Mouse (Mus musculus): ENCODE measurements around the gene Gng10. TPM values are rescaled to one million over a fixed set of nuclear protein-coding genes. Genes with fewer than 3 reads are reported as not detected.

The Gng10 gene
- polyA plus RNA-seq, 1 experiment = 62.7 TPM

- TF ChIP-seq CTCF (IDR thresholded peaks at IDR 0.05; ENCODE audit: extremely low read depth, insufficient read depth, low read length) = no peak
- TF ChIP-seq POLR2A (IDR thresholded peaks at IDR 0.05; ENCODE audit: extremely low read depth, insufficient read depth, low read length) = no peak
- Histone ChIP-seq H3K4me3 (ENCODE audit: insufficient read depth, low read length) (no peak overlapping the region), H3K27ac (ENCODE audit: insufficient read depth, low read length) (no peak overlapping the region), H3K4me1 (ENCODE audit: control insufficient read depth, insufficient read depth, low read length) (no peaks in the 10 kb centered on the region)
Observed at GRCm38 (mm10) chr4:58997081-58997480, 37.8 kb upstream of the Gng10 start.

GRCm38 (mm10) chr4:58998688-58999087, 36.2 kb upstream of the Gng10 start:
- Histone ChIP-seq H3K4me3 (ENCODE audit: insufficient read depth, low read length) (no peak overlapping the region), H3K27ac (ENCODE audit: insufficient read depth, low read length) (no peak overlapping the region), H3K4me1 (ENCODE audit: control insufficient read depth, insufficient read depth, low read length) (no peaks in the 10 kb centered on the region)
- TF ChIP-seq POLR2A (IDR thresholded peaks at IDR 0.05; ENCODE audit: extremely low read depth, insufficient read depth, low read length) = no peak
- no peak for TF ChIP-seq CTCF (IDR thresholded peaks at IDR 0.05; ENCODE audit: extremely low read depth, insufficient read depth, low read length)

- no peak overlapping the region for H3K27ac ChIP-seq (ENCODE audit: insufficient read depth, low read length)
- no peak overlapping the region for H3K4me3 ChIP-seq (ENCODE audit: insufficient read depth, low read length)
- TF ChIP-seq POLR2A (IDR thresholded peaks at IDR 0.05; ENCODE audit: extremely low read depth, insufficient read depth, low read length) (no peak), CTCF (IDR thresholded peaks at IDR 0.05; ENCODE audit: extremely low read depth, insufficient read depth, low read length) (peak; percentile 84)
- H3K4me1 ChIP-seq (ENCODE audit: control insufficient read depth, insufficient read depth, low read length) = no peaks in the 10 kb centered on the region
Observed at GRCm38 (mm10) chr4:58999686-59000085, 35.2 kb upstream of the Gng10 start.

- H3K4me3 ChIP-seq (ENCODE audit: insufficient read depth, low read length) = no peak overlapping the region
- peak; percentile 19; the same call in 1 of the 2 replicates for TF ChIP-seq CTCF (IDR thresholded peaks at IDR 0.05; ENCODE audit: extremely low read depth, insufficient read depth, low read length)
- TF ChIP-seq POLR2A (IDR thresholded peaks at IDR 0.05; ENCODE audit: extremely low read depth, insufficient read depth, low read length) = no peak
- no peak overlapping the region for H3K27ac ChIP-seq (ENCODE audit: insufficient read depth, low read length)
- H3K4me1 ChIP-seq (ENCODE audit: control insufficient read depth, insufficient read depth, low read length) = peaks cover 2% of the 10 kb centered on the region
Observed at GRCm38 (mm10) chr4:59000614-59001013, 34.3 kb upstream of the Gng10 start.

- Histone ChIP-seq H3K27ac (ENCODE audit: insufficient read depth, low read length) (peak within 1 kb of the TSS; percentile 66), H3K4me3 (ENCODE audit: insufficient read depth, low read length) (peak within 1 kb of the TSS; percentile 56), H3K4me1 (ENCODE audit: control insufficient read depth, insufficient read depth, low read length) (peaks cover 7% of the 10 kb centered on the region)
- no peak for TF ChIP-seq CTCF (IDR thresholded peaks at IDR 0.05; ENCODE audit: extremely low read depth, insufficient read depth, low read length)
- TF ChIP-seq POLR2A (IDR thresholded peaks at IDR 0.05; ENCODE audit: extremely low read depth, insufficient read depth, low read length) = peak; percentile 65; the same call in 1 of the 2 replicates
Observed at GRCm38 (mm10) chr4:59002948-59003805, 31.7 kb upstream of the Gng10 start, which contains the start of gene Gm20503. TSS of gene Gm20503 (plus strand) at chr4:59003210.

- peaks cover 7% of the 10 kb centered on the region for H3K4me1 ChIP-seq (ENCODE audit: control insufficient read depth, insufficient read depth, low read length)
- H3K27ac ChIP-seq (ENCODE audit: insufficient read depth, low read length) = no peak overlapping the region
- TF ChIP-seq CTCF (IDR thresholded peaks at IDR 0.05; ENCODE audit: extremely low read depth, insufficient read depth, low read length) (no peak), POLR2A (IDR thresholded peaks at IDR 0.05; ENCODE audit: extremely low read depth, insufficient read depth, low read length) (no peak)
- peak overlapping the region; percentile 56 for H3K4me3 ChIP-seq (ENCODE audit: insufficient read depth, low read length)
Observed at GRCm38 (mm10) chr4:59003806-59004200, 31.1 kb upstream of the Gng10 start.

- H3K4me1 ChIP-seq (ENCODE audit: control insufficient read depth, insufficient read depth, low read length) = peaks cover 7% of the 10 kb centered on the region
- H3K4me3 ChIP-seq (ENCODE audit: insufficient read depth, low read length) = no peak overlapping the region
- H3K27ac ChIP-seq (ENCODE audit: insufficient read depth, low read length) = no peak overlapping the region
- no peak for TF ChIP-seq POLR2A (IDR thresholded peaks at IDR 0.05; ENCODE audit: extremely low read depth, insufficient read depth, low read length)
- TF ChIP-seq CTCF (IDR thresholded peaks at IDR 0.05; ENCODE audit: extremely low read depth, insufficient read depth, low read length) = no peak
Observed at GRCm38 (mm10) chr4:59006211-59006610, 28.7 kb upstream of the Gng10 start.

GRCm38 (mm10) chr4:59007016-59007415, 27.9 kb upstream of the Gng10 start:
- Histone ChIP-seq H3K27ac (ENCODE audit: insufficient read depth, low read length) (no peak overlapping the region), H3K4me3 (ENCODE audit: insufficient read depth, low read length) (no peak overlapping the region), H3K4me1 (ENCODE audit: control insufficient read depth, insufficient read depth, low read length) (peaks cover 7% of the 10 kb centered on the region)
- TF ChIP-seq CTCF (IDR thresholded peaks at IDR 0.05; ENCODE audit: extremely low read depth, insufficient read depth, low read length) (no peak), POLR2A (IDR thresholded peaks at IDR 0.05; ENCODE audit: extremely low read depth, insufficient read depth, low read length) (no peak)

GRCm38 (mm10) chr4:59007974-59008373, 26.9 kb upstream of the Gng10 start:
- Histone ChIP-seq H3K27ac (ENCODE audit: insufficient read depth, low read length) (no peak overlapping the region), H3K4me3 (ENCODE audit: insufficient read depth, low read length) (no peak overlapping the region), H3K4me1 (ENCODE audit: control insufficient read depth, insufficient read depth, low read length) (peaks cover 7% of the 10 kb centered on the region)
- TF ChIP-seq POLR2A (IDR thresholded peaks at IDR 0.05; ENCODE audit: extremely low read depth, insufficient read depth, low read length) (no peak), CTCF (IDR thresholded peaks at IDR 0.05; ENCODE audit: extremely low read depth, insufficient read depth, low read length) (no peak)

- no peak for TF ChIP-seq POLR2A (IDR thresholded peaks at IDR 0.05; ENCODE audit: extremely low read depth, insufficient read depth, low read length)
- TF ChIP-seq CTCF (IDR thresholded peaks at IDR 0.05; ENCODE audit: extremely low read depth, insufficient read depth, low read length) = no peak
- H3K4me3 ChIP-seq (ENCODE audit: insufficient read depth, low read length) = no peak overlapping the region
- no peak overlapping the region for H3K27ac ChIP-seq (ENCODE audit: insufficient read depth, low read length)
- H3K4me1 ChIP-seq (ENCODE audit: control insufficient read depth, insufficient read depth, low read length) = peaks cover 7% of the 10 kb centered on the region
Observed at GRCm38 (mm10) chr4:59009186-59009585, 25.7 kb upstream of the Gng10 start.

All from cortical plate, adult 2 months (tissue).